Mouse (Mus musculus) limb, embryonic 12.5 days (tissue): ENCODE data around the gene Cryba4. TPM values are rescaled to one million over a fixed set of nuclear protein-coding genes. Genes with fewer than 3 reads are reported as not detected.

Source experiments
- ATAC-seq: fragments of 200-750 bp; cut with Nextera tagmentation; 2 replicates; pipeline ENCODE4 v1.8.0; 2017; ENCODE audit warnings: low read depth, moderate TSS enrichment; ENCODE audit not compliant: insufficient number of reproducible peaks, insufficient read depth, low FRiP score, low TSS enrichment
- H3K27ac ChIP-seq: fragments of 300-500 bp; sonication (generic); 2 replicates; pipeline ENCODE4 v1.5.1; 2016; ENCODE audit warnings: mild to moderate bottlenecking, moderate library complexity
- H3K27me3 ChIP-seq: fragments of 300-500 bp; sonication (generic); 2 replicates; pipeline ENCODE4 v1.6.1; 2016; ENCODE audit warnings: mild to moderate bottlenecking, moderate library complexity
- H3K36me3 ChIP-seq: fragments of 300-500 bp; sonication (generic); 2 replicates; pipeline ENCODE4 v1.6.1; 2016; ENCODE audit warnings: mild to moderate bottlenecking, moderate library complexity
- H3K4me1 ChIP-seq: fragments of 300-500 bp; sonication (generic); replicated peaks from 2 replicates; pipeline ENCODE4 v1.6.1; 2016
- H3K4me2 ChIP-seq: fragments of 300-500 bp; sonication (generic); 2 replicates; pipeline ENCODE4 v1.6.1; 2016; ENCODE audit warnings: mild to moderate bottlenecking, moderate library complexity
- H3K4me3 ChIP-seq: fragments of 300-500 bp; sonication (generic); replicated peaks from 2 replicates; pipeline ENCODE4 v1.5.1; 2016; ENCODE audit warnings: mild to moderate bottlenecking
- H3K9ac ChIP-seq: fragments of 300-500 bp; sonication (generic); replicated peaks from 2 replicates; pipeline ENCODE4 v1.6.1; 2016; ENCODE audit warnings: mild to moderate bottlenecking, moderate library complexity
- H3K9me3 ChIP-seq: fragments of 300-500 bp; sonication (generic); 2 replicates; pipeline ENCODE4 v1.6.1; 2016; ENCODE audit warnings: mild to moderate bottlenecking, moderate library complexity
- WGBS: fragments of 180-500 bp; shearing (Covaris S2); methylation state at CpG from one replicate; pipeline ENCODE4 v1.1.7; 2016; 5-methylcytosine and 5-hydroxymethylcytosine counted together
- polyA plus RNA-seq: library from polyadenylated mRNA; unstranded; fragments of >200 nt; fragmentation: Nextera tagmentation; extraction: Ambion mirVana; gene quantifications from 2 replicates; pipeline ENCODE4 v1.2.1, GENCODE M21; 2016

The Cryba4 gene
- polyA plus RNA-seq, 1 experiment from 2014 or later: 0.59 TPM

DNA sequence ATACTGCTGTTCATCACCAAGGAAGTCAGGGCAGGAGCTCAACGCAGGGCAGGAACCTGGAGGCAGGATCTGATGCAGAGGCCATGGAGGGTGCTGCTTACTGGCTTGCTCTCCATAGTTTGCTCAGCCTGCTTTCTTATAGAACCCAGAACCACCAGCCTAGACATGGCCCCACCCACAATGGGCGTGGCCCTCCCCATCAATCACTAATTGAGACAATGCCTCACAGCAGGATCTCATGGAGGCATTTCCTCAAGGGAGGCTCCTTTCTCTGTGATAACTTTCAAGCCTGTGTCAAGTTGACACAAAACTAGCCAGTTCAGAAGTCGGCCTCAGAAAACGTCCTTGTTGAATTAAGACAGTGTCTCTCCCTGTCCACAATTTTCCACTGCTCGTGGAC lies 16.5 kb downstream of the Cryba4 start:
- Histone ChIP-seq H3K9ac (no peak overlapping the region), H3K4me1 (peaks cover 19% of the 10 kb centered on the region), H3K27ac (no peak overlapping the region), H3K9me3 (no peaks in the 10 kb centered on the region), H3K36me3 (no peaks in the 10 kb centered on the region), H3K27me3 (peaks cover 56% of the 10 kb centered on the region), H3K4me2 (no peak overlapping the region), H3K4me3 (no peak overlapping the region)
- ATAC-seq: no peak
- 65% methylated on average over 5 of the region's 5 CpGs for WGBS

DNA sequence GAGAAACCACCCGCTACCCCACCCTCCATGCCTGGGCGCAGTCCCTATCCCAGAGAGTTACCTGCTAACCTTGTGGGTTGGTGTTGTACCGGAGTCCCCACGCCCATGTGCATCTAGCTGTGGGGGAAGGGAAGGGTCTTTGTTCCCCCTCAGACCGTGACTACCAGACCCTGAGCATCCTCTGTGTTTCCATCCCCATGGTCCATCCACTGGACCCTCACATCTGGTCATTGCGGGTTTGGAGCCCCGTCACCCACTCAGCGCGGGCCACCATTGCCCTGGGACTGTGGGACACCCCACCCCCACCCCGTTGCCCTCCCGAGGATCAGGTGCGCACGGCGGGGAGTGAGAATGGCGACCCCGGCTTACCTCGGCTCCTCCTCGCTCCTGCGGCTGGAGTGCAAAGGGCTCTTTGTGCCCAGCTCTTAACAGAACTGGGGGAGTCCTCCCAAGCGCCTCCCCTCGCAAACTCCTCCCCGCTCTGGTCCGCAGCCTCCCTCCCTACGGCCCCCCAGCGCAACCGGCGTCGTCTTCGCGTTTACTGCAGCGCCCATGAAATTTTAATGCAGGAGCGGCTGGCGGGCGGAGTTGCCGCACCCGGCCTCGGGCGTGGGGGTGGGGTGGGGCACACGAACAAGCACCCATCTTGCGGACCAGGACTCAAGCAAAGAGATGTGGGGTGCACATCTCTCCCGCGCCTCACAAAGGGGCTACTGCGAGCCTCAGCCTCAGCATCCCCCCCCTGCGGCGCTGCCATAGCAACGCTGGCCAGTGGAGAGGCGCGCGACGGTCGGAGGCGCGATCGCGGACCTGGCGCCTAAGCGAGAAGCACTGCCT lies 23.9 kb downstream of the Cryba4 start:
- peak; percentile 53 for ATAC-seq
- Histone ChIP-seq H3K36me3 (no peaks in the 10 kb centered on the region), H3K9me3 (no peaks in the 10 kb centered on the region), H3K27me3 (peaks cover 84% of the 10 kb centered on the region), H3K4me3 (peak overlapping the region; percentile 50), H3K4me2 (peak overlapping the region; percentile 86), H3K27ac (no peak overlapping the region), H3K4me1 (peaks cover 26% of the 10 kb centered on the region), H3K9ac (peak overlapping the region; percentile 57)
- under 1% methylated on average over 57 of the region's 57 CpGs for WGBS

DNA sequence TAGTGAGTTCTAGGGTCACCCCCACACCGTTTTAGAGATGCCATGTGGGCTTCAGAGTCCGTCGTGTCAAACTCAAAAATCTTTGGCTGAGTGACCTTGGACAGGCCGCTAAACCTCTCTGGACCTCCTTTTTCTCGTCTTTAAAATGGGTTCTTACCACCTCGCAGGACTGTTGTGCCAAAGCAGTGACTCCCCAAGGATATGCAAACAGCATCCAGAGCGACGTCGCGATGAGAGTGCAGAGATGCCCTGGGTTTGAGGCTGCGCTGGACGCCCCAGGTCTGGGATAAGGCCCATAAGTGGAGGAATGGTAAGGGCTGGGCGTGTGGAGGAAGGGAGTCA lies 24.4 kb downstream of the Cryba4 start:
- no peaks in the 10 kb centered on the region for H3K9me3 ChIP-seq
- H3K27ac ChIP-seq: no peak overlapping the region
- peak overlapping the region; percentile 50 for H3K4me3 ChIP-seq
- WGBS: 2% methylated on average over 13 of the region's 13 CpGs
- peak overlapping the region; percentile 57; the same call in 1 of the 2 replicates for H3K9ac ChIP-seq
- peaks cover 88% of the 10 kb centered on the region for H3K27me3 ChIP-seq
- no peak; the same call in 1 of the 2 replicates for ATAC-seq
- H3K4me2 ChIP-seq: peak overlapping the region; percentile 86
- peaks cover 26% of the 10 kb centered on the region for H3K4me1 ChIP-seq
- no peaks in the 10 kb centered on the region; the same call in 1 of the 2 replicates for H3K36me3 ChIP-seq

DNA sequence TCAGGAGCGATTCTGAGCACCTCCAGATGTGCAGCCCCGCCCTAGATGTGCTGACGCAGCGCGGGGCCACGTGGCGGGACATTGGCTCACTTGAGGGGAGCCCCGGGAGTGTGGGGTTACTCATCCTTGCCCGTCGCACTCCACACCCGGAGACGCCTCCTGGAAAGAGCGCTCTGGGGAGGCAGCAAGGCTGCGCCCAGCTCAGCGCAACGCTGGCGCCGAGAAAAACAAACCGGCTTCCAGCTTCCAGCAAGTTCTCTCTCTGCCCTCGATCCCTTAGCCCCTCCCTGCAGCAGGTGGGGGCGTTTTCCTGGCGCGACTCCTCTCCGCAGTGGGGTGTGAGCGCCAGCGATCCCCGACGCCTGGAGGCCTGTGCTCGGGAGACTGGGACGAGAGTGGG lies 25.0 kb downstream of the Cryba4 start:
- peak overlapping the region; percentile 86 for H3K4me2 ChIP-seq
- peak overlapping the region; percentile 50 for H3K4me3 ChIP-seq
- peaks cover 26% of the 10 kb centered on the region for H3K4me1 ChIP-seq
- peaks cover 88% of the 10 kb centered on the region for H3K27me3 ChIP-seq
- H3K9ac ChIP-seq: peak overlapping the region; percentile 57
- WGBS: 0% methylated on average over 30 of the region's 30 CpGs
- no peak overlapping the region for H3K27ac ChIP-seq
- no peaks in the 10 kb centered on the region; the same call in 1 of the 2 replicates for H3K36me3 ChIP-seq
- ATAC-seq: 0 out of 2 replicates have a peak, but pooled peaks have one; percentile 28
- H3K9me3 ChIP-seq: no peaks in the 10 kb centered on the region

DNA sequence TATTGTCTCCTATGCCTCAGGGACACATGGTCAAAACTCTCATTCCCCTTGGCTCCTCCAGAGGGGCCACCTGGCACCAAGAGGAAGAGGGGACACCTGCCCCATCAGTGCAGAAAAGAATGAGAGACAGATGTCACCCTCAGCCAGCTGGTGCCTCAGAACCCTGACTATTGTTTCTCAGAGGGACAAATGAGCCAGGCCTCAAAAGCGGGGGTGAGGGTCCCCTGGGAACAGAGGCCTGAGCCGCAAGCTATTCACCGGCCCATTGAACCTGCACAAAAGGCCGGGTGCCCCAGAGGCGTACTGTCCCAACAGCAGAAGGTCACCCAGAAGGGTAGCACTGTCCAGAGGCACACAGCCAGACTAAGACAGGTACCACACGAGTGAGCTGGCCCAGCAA lies 26.7 kb downstream of the Cryba4 start:
- Histone ChIP-seq H3K9me3 (no peaks in the 10 kb centered on the region), H3K4me3 (no peak overlapping the region), H3K27ac (no peak overlapping the region), H3K27me3 (peaks cover 83% of the 10 kb centered on the region), H3K4me1 (peaks cover 26% of the 10 kb centered on the region), H3K36me3 (no peaks in the 10 kb centered on the region; the same call in 1 of the 2 replicates), H3K4me2 (no peak overlapping the region), H3K9ac (no peak overlapping the region)
- no peak for ATAC-seq
- 79% methylated on average over 6 of the region's 6 CpGs for WGBS

DNA sequence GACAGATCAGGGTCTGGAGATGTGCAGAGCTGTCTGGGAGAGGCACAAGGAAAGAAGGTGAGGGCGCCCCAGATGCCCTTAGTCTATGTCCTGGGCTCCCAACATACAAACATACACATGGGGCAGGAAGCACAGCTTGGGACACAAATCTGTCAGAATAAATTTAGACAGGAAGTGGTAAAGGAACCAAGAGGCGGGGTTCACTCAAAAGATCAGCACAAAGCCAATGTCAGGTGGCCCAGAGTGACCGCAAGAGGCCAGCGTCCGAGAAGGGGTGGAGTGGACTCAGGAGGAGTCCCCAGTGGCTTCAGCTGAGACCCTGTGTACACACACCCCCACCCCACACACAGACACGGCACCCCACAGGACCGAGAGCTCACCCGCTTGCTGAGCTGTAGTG lies 32.1 kb downstream of the Cryba4 start:
- Histone ChIP-seq H3K4me3 (no peak overlapping the region), H3K4me1 (peaks cover 9% of the 10 kb centered on the region), H3K9me3 (no peaks in the 10 kb centered on the region), H3K27me3 (peaks cover 58% of the 10 kb centered on the region), H3K27ac (no peak overlapping the region), H3K36me3 (peaks cover 3% of the 10 kb centered on the region; the same call in 1 of the 2 replicates), H3K9ac (no peak overlapping the region), H3K4me2 (no peak overlapping the region)
- 85% methylated on average over 8 of the region's 8 CpGs for WGBS
- ATAC-seq: no peak

DNA sequence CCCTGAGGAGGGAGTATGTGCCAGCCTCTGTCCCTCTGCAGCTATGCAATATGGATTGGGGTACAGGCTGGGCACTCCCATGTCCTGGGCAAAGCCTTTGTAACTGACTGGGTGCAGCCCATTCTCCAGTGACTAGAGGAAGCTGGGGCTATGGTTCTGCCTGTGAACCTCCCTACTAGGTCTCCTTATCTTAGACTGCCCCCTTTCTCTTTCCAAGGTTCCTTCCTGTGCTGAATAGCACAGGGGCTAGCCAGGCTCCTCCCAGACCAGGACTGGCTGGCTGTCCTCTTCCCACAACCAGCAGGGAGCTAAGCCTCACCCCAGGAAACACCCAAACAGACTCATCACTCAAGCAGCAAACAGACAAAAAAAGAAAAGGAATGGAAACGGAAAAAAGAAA lies 32.9 kb downstream of the Cryba4 start:
- H3K4me3 ChIP-seq: no peak overlapping the region
- no peaks in the 10 kb centered on the region for H3K9me3 ChIP-seq
- H3K27ac ChIP-seq: no peak overlapping the region
- H3K9ac ChIP-seq: no peak overlapping the region; the same call in 1 of the 2 replicates
- WGBS: 30% methylated on average over 1 of the region's 1 CpGs
- no peak overlapping the region for H3K4me2 ChIP-seq
- peaks cover 3% of the 10 kb centered on the region; the same call in 1 of the 2 replicates for H3K36me3 ChIP-seq
- peaks cover 50% of the 10 kb centered on the region for H3K27me3 ChIP-seq
- peaks cover 14% of the 10 kb centered on the region for H3K4me1 ChIP-seq
- no peak for ATAC-seq

DNA sequence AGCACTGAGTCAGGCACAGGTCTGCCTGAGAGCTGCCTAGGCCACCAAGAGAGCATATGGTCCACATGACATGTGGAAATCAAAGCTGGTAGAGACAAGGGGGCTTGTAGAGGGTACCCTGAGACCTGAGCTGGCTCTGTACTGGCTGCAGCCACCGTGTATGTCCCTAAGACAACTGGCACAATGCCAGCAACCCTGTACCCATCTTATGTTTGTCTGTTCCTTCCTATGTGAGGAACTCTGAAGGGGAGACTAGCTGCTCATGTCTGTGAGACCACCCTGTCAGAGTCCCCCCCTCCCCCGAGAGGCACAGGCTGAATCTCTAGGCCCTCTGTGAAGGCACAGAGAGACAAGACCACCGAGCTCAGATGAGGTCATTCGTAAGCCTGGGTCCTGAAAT lies 33.6 kb downstream of the Cryba4 start:
- no peak for ATAC-seq
- no peak overlapping the region for H3K4me2 ChIP-seq
- no peak overlapping the region for H3K9ac ChIP-seq
- no peak overlapping the region for H3K27ac ChIP-seq
- peaks cover 3% of the 10 kb centered on the region; the same call in 1 of the 2 replicates for H3K36me3 ChIP-seq
- H3K27me3 ChIP-seq: peaks cover 43% of the 10 kb centered on the region
- no peak overlapping the region for H3K4me3 ChIP-seq
- WGBS: 66% methylated on average over 4 of the region's 4 CpGs
- H3K9me3 ChIP-seq: no peaks in the 10 kb centered on the region
- H3K4me1 ChIP-seq: peaks cover 18% of the 10 kb centered on the region

DNA sequence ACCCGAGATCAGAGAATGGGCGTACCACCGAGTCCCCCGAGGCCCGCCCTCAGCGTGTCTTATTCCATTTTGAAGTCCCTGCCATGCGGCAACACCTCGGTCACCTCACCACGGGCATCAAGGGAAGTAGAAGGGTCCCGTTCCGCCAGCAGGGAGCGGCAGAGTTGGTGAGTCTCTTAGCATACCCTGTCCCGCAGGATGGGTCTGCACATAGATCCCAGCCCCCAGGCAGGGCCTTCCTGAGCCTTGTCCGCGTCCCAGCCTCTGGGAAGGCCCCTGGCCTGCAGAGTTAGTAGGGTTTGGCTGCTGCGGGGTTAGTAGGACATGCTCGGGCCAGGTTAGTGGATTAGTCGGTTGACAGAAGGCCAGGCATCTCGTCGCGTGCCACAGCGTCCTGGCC lies 35.3 kb downstream of the Cryba4 start:
- ATAC-seq: no peak
- Histone ChIP-seq H3K27ac (no peak overlapping the region), H3K27me3 (peaks cover 37% of the 10 kb centered on the region), H3K36me3 (peaks cover 3% of the 10 kb centered on the region; the same call in 1 of the 2 replicates), H3K4me2 (no peak overlapping the region), H3K4me3 (no peak overlapping the region), H3K9ac (no peak overlapping the region), H3K9me3 (no peaks in the 10 kb centered on the region), H3K4me1 (peaks cover 18% of the 10 kb centered on the region)
- 61% methylated on average over 22 of the region's 22 CpGs for WGBS

DNA sequence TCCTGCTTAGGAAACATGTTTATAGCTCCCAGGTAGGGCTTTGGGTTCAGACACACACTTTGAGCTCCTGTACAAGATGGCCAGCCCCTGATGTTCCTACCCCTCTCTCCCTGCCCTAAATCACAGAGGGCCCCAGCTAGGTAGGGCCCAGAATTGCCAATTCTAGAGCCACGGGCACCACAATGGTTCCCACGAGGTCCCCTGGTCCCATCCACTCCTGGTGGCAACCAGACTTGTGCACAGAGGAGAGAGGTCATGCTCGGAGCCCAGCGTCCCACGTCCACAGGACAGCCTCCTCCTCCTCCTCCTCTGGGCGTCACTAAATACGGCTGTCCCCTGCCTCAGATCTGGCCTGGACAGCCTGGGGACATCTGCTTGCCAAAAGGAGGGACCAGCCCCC lies 36.0 kb downstream of the Cryba4 start:
- no peak overlapping the region for H3K27ac ChIP-seq

DNA sequence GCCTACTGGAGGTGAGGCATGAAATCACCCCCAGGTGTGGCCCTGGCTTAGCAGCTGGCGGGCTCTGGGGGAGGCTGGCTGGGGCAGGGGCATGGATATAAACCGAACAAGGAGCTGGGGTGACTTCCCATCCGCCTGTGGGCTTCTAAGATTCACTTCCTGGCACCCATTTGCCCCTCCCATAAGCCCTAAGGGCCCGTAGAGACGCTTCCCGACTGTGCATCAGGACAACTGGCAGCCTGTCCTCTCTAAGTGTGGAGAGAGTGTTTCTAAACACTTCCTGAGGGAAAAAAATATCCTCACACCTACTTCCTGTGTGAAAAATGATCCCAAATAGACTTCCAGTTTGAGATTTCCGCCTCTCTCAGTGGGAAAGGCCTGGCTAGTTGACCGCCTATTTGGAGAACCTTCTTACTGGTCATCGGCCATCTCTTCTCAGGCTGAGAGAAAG lies 36.5 kb downstream of the Cryba4 start:
- Histone ChIP-seq H3K9me3 (no peaks in the 10 kb centered on the region), H3K27ac (peak overlapping the region; percentile 53; the same call in 1 of the 2 replicates)
- 38% methylated on average over 9 of the region's 9 CpGs for WGBS

More for the DNA sequence above, 36.0 kb downstream of the Cryba4 start:
- Histone ChIP-seq H3K27me3 (peaks cover 35% of the 10 kb centered on the region), H3K36me3 (peaks cover 3% of the 10 kb centered on the region; the same call in 1 of the 2 replicates), H3K4me3 (no peak overlapping the region), H3K4me1 (peaks cover 18% of the 10 kb centered on the region), H3K4me2 (no peak overlapping the region), H3K9me3 (no peaks in the 10 kb centered on the region), H3K9ac (no peak overlapping the region)
- no peak for ATAC-seq
- 79% methylated on average over 7 of the region's 7 CpGs for WGBS

More for the DNA sequence above, 36.5 kb downstream of the Cryba4 start:
- H3K4me3 ChIP-seq: 0 out of 2 replicates have a peak overlapping the region, but pooled peaks have one; percentile 3
- H3K9ac ChIP-seq: no peak overlapping the region; the same call in 1 of the 2 replicates
- H3K27me3 ChIP-seq: peaks cover 30% of the 10 kb centered on the region
- H3K4me1 ChIP-seq: peaks cover 18% of the 10 kb centered on the region
- H3K4me2 ChIP-seq: peak overlapping the region; percentile 44
- ATAC-seq: no peak
- H3K36me3 ChIP-seq: peaks cover 3% of the 10 kb centered on the region; the same call in 1 of the 2 replicates
